Comparison of ENCODE assay signal across 19 mouse cellular contexts in the genomic region with DNA sequence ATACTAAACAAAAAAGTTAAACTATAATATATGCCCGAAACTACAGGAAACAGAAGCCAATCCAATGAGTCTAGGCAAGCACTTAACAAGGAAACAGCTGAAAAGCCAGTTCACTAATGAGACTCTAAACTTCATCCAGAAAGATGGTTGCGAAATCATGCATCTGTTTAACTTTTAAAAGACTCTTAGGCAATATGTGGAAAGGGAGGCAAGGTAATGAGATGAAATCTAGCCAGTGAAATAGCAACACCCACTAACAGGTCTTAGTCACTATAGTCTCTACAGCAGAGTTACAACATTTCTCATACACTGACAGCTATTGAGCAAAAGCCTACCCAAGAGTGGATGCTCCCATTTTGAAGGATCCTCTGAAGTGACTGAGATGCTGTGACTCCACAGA.
DNase-seq lines count a peak whose midpoint lies in the region; ATAC-seq and TF ChIP-seq lines count a peak whose summit lies in the region.
"Had no signal": no experiment of that assay in that cellular context is flagged by ENCODE, and none has a peak within 500 bp of the region (broad histone marks: within the 10 kb centered on the region; RNA-seq: fewer than 3 reads in every experiment).

No protein-coding gene starts in this region.

- no peaks in the 10 kb centered on the region for H3K9me3 ChIP-seq in lung, embryonic 16.5 days (ENCODE audit: control insufficient read depth, low read length)
- H3K9me3 ChIP-seq in liver, embryonic 16.5 days (replicated peaks; ENCODE audit: control insufficient read depth, low read length), result no peaks in the 10 kb centered on the region
- H3K9me3 ChIP-seq in stomach, postnatal 0 days (ENCODE audit: control insufficient read depth, low read length), result no peaks in the 10 kb centered on the region
- H3K9me3 ChIP-seq: forebrain, embryonic 12.5 days; G1E; heart, embryonic 15.5 days; limb, embryonic 15.5 days; neural tube, embryonic 13.5 days had no signal

- TF ChIP-seq CTCF in lung, adult 2 months (IDR thresholded peaks at IDR 0.05; ENCODE audit: insufficient read depth, low read length), result no peak
- no peak for TF ChIP-seq CTCF in stomach, postnatal 0 days (IDR thresholded peaks at IDR 0.05; ENCODE audit: low read depth)

- 56% methylated on average over 2 of the region's 2 CpGs for WGBS in lung, embryonic 16.5 days
- WGBS in lung, adult 2 months, result 41% methylated on average over 2 of the region's 2 CpGs
- WGBS in liver, embryonic 16.5 days (ENCODE audit: insufficient replicate concordance), result 45% methylated on average over 2 of the region's 2 CpGs
- 48% methylated on average over 2 of the region's 2 CpGs for WGBS in stomach, postnatal 0 days

- DNase-seq in heart, adult 18-20 months, result peak; percentile 38 to 57
- no peak for DNase-seq in heart, postnatal 10 days
- no peak for DNase-seq in lung, adult 2 months
- DNase-seq in stomach, postnatal 0 days (ENCODE audit: low spot score), result no peak
- DNase-seq in ovary, postnatal 14 days (ENCODE audit: low spot score), result no peak
- no peak for DNase-seq in T-cell, adult 2 months (ENCODE audit: low spot score)
- DNase-seq: cerebellum, adult 8-10 months; embryo, embryonic 11 days; kidney, postnatal 36 days; midbrain, embryonic 14.5 days; retina, postnatal 1 day; thymus, postnatal 14 days had no signal

- no peak for TF ChIP-seq POLR2A in lung, adult 2 months (IDR thresholded peaks at IDR 0.05; ENCODE audit: borderline replicate concordance, extremely low read depth, low read depth, low read length)

- H3K4me3 ChIP-seq in lung, embryonic 16.5 days (ENCODE audit: low read length), result no peak overlapping the region
- no peak overlapping the region for H3K4me3 ChIP-seq in lung, adult 2 months (replicated peaks; ENCODE audit: extremely low read depth, low read depth, low read length)
- H3K4me3 ChIP-seq in liver, embryonic 16.5 days (ENCODE audit: low read depth, low read length), result no peak overlapping the region
- no peak overlapping the region for H3K4me3 ChIP-seq in stomach, postnatal 0 days (ENCODE audit: low read depth, low read length)
- H3K4me3 ChIP-seq: forebrain, embryonic 12.5 days; heart, embryonic 15.5 days; limb, embryonic 15.5 days; neural tube, embryonic 13.5 days had no signal

- H3K36me3 ChIP-seq in lung, embryonic 16.5 days (ENCODE audit: control insufficient read depth, insufficient read depth, low read length), result no peaks in the 10 kb centered on the region
- H3K36me3 ChIP-seq in liver, embryonic 16.5 days (ENCODE audit: control insufficient read depth, insufficient read depth), result no peaks in the 10 kb centered on the region
- no peaks in the 10 kb centered on the region for H3K36me3 ChIP-seq in stomach, postnatal 0 days (ENCODE audit: control insufficient read depth, insufficient read depth, low read length)
- H3K36me3 ChIP-seq: forebrain, embryonic 12.5 days; G1E; heart, embryonic 15.5 days; limb, embryonic 15.5 days; neural tube, embryonic 13.5 days had no signal

- intact Hi-C loops in heart, postnatal 10 days (cut with DNase I), result no loop called here

- no peaks in the 10 kb centered on the region for H3K27me3 ChIP-seq in lung, embryonic 16.5 days (ENCODE audit: control insufficient read depth, insufficient read depth, low read depth, low read length)
- no peaks in the 10 kb centered on the region for H3K27me3 ChIP-seq in liver, embryonic 16.5 days (ENCODE audit: control insufficient read depth, insufficient read depth, low read depth, low read length)
- H3K27me3 ChIP-seq in stomach, postnatal 0 days (ENCODE audit: control insufficient read depth, insufficient read depth, low read length), result no peaks in the 10 kb centered on the region
- H3K27me3 ChIP-seq: forebrain, embryonic 12.5 days; heart, embryonic 15.5 days; limb, embryonic 15.5 days; neural tube, embryonic 13.5 days had no signal

- TF ChIP-seq EP300 in stomach, postnatal 0 days (optimal IDR thresholded peaks at IDR 0.05), result no peak

- ATAC-seq in lung, embryonic 16.5 days (ENCODE audit: low read depth), result peak; percentile 67
- ATAC-seq in liver, embryonic 16.5 days (ENCODE audit: low read depth), result peak; percentile 70
- ATAC-seq in stomach, postnatal 0 days (ENCODE audit: low FRiP score, low TSS enrichment), result peak; percentile 78

- H3K4me2 ChIP-seq in lung, embryonic 16.5 days (ENCODE audit: low read depth, low read length), result no peak overlapping the region
- no peak overlapping the region for H3K4me2 ChIP-seq in liver, embryonic 16.5 days (ENCODE audit: low read depth, low read length)
- H3K4me2 ChIP-seq in stomach, postnatal 0 days (replicated peaks; ENCODE audit: low read depth), result no peak overlapping the region
- H3K4me2 ChIP-seq: forebrain, embryonic 12.5 days; heart, embryonic 15.5 days; limb, embryonic 15.5 days; neural tube, embryonic 13.5 days had no signal

- peaks cover 10% of the 10 kb centered on the region; the same call in 1 of the 2 replicates for H3K4me1 ChIP-seq in lung, embryonic 16.5 days (replicated peaks; ENCODE audit: control insufficient read depth, insufficient read depth, low read length)
- peaks cover 4% of the 10 kb centered on the region; the same call in 1 of the 2 replicates for H3K4me1 ChIP-seq in lung, adult 2 months (ENCODE audit: control insufficient read depth, insufficient read depth, low read length)
- H3K4me1 ChIP-seq in liver, embryonic 16.5 days (ENCODE audit: control insufficient read depth, low read depth, low read length), result peaks cover 7% of the 10 kb centered on the region
- H3K4me1 ChIP-seq in stomach, postnatal 0 days (replicated peaks; ENCODE audit: control insufficient read depth, insufficient read depth), result no peaks in the 10 kb centered on the region
- H3K4me1 ChIP-seq: forebrain, embryonic 12.5 days; neural tube, embryonic 13.5 days had no signal

- H3K9ac ChIP-seq in lung, embryonic 16.5 days (ENCODE audit: low read length), result no peak overlapping the region
- H3K9ac ChIP-seq in liver, embryonic 16.5 days (ENCODE audit: low read depth, low read length), result no peak overlapping the region
- H3K9ac ChIP-seq in stomach, postnatal 0 days (ENCODE audit: low read length), result no peak overlapping the region
- H3K9ac ChIP-seq: forebrain, embryonic 12.5 days; heart, embryonic 15.5 days; limb, embryonic 15.5 days; neural tube, embryonic 13.5 days had no signal

- H3K27ac ChIP-seq in lung, embryonic 16.5 days (ENCODE audit: low read length), result peak overlapping the region; percentile 48; the same call in 1 of the 2 replicates
- H3K27ac ChIP-seq in liver, embryonic 16.5 days (ENCODE audit: low read length), result peak overlapping the region; percentile 45; the same call in 1 of the 2 replicates
- H3K27ac ChIP-seq in stomach, postnatal 0 days (replicated peaks), result no peak overlapping the region
- H3K27ac ChIP-seq: forebrain, embryonic 12.5 days; heart, embryonic 15.5 days; neural tube, embryonic 13.5 days had no signal

Comparison
In these comparisons a context has a peak if more than half of its experiments do, and no peak if none do; other contexts are left out.
1. DNase-seq: peak in heart, adult 18-20 months (2 of 2); none in heart, postnatal 10 days (0 of 2), lung, adult 2 months (single experiment), stomach, postnatal 0 days (single experiment), ovary, postnatal 14 days (single experiment) and T-cell, adult 2 months (single experiment).
2. Peak in every context shown above with its lines, with median percentiles within 50 percentile points of each other: ATAC-seq.